Mouse (Mus musculus) left cerebral cortex, adult 9 months (tissue): Measurements from ENCODE around the gene Obp2b.

Experiments
- DNase-seq, 2 experiments: peaks; one replicate each; pipeline ENCODE4 v3.0.0; 2022; ENCODE audit warnings: low spot score in 2 of 2

The Obp2b gene

DNA sequence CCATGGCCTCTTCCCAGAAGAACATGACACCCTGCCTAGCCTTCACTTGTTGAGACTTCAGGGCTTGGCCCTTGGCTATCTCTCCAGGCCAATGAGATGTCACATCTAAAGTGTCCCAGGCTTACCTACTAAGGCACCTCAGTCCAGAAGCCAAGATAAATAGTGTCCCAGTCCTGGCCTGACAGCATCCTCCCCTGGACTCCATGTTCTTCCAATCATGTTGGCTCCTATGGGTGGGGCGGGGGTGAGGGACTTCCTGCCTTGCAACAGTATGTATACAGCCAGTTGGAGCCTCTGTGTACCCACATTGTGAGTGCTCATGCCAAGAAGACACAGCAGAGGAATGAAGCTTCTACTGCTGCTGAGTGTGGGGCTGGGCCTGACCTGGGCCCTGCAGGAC is 39.9 kb downstream of the Obp2b start, which contains the start of gene Lcn11:
Gene Lcn11, plus strand, starts transcription at position 301 of the 400 bp plus-strand sequence.
- no peak for DNase-seq

DNA sequence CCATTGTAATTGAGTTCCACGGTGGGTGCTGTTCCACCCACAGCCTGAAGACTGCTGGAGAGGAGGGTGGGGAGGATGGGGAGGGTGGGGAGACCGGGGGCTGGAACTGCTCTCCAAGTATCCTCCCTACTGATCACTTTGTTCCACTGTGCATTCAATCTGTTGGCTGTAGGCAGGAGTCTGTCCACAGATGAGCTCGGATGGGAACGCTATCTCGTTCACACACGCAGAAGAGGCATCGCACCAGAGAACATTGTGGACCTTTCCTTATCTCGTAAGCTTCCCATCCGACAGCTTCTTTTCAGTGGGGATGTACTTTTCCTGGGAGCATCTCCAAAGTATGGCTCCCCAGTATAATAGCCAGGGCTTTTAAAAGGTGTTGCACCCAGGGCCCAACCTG is 42.3 kb downstream of the Obp2b start:
- DNase-seq = no peak

DNA sequence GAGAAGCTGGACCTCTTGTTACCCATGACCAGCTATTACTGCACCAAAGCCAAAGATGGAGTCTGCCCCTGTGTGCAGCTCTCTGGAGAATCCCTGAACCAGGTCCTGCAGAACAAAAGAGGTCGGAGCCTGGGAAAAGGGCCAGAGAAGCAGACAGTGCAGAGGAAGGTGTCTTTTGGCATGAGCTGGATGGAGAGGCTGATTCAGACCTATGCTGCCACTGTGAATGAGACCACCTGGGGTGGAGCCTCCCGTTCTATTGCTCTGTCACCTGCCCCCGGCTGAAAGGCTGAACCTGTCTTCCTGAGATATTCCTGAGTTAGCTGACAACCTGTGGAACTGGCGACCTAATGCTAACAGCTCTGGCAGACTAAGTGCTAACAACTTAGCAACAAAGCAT is 44.1 kb downstream of the Obp2b start:
- DNase-seq = no peak

DNA sequence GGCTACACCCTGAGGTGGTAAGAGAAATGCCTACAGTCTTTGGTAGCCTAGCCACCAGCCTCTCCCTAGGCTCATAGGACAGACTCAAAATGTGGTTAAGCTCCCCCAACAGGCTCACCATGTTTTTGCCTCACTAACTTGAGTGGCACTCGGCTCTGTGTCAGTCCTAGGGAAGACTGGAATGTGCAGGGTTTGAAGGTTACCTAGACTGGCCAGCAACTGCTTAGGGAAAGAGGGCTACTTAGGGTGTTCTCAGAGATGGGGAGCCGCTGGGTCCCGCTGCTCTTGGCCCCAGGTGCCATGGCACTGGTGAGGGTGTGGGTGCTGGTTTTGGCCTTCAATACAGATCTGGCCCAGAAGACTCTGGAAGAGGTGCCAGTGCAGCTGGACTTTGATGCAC is 45.1 kb downstream of the Obp2b start, which contains the start of gene Gm13539:
Gene Gm13539, plus strand, starts transcription at position 301 of the 400 bp plus-strand sequence.
- no peak for DNase-seq

DNA sequence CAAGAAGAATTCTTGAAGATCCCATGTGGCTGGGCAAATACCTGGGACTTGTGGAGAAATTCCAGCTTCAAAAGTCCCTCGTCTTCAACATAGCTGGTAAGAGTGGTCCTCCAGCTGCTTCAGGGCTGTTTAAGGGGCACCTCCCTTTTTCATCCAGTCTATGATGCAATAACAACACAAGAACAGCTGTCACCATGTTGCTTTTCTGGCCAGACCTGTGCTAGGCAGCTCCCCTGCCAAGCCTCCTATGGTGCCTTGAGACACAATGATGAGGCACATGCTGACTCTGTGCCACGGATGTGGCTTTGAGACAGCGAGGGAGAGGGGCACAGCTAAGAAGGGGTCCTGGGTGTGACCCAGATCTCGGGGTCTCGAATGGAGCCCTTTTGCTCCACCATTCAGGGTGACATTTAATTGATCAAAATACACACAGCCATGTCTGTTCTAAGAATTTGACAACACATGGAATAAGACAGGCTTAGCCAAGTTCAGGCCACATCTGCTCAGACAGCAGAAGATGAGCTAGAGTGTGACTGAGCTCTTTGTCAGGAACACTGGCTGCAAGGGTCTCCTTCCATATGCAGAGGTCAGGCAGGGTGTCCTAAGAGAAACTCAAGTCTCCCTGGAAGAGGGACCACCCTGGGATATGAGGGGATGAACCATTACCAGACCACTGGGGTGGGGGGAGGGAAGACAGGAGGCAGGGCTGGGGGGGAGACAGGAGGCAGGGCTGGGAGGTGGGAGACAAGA is 48.9 kb downstream of the Obp2b start:
- DNase-seq = no peak

DNA sequence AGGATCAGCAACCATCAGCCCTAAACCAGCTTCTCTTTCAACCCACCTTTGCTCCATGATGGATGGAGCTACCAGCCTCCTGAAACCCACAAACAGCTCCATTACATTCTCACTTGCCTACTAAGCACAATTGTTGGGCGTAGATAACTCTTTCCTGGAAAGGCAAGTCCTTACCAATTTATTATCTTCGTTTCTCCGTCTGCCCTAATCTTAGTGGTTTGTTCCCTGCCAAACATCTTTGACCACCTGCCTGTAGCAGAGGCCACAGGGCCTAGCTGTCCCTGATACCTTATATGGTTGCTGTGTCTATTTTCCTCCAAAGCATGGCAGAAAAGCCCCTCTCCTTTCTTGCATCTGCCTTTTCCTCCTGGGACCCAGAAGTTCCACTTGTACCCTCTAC is 52.3 kb downstream of the Obp2b start:
- DNase-seq = no peak
